Mouse (Mus musculus): ENCODE data around the gene Spata21. TPM values are rescaled to one million over a fixed set of nuclear protein-coding genes. Genes with fewer than 3 reads are reported as not detected.

Gene Spata21
- polyA plus RNA-seq, 1 experiment from 2014 or later, result 0.31 TPM

GRCm38 (mm10) chr4:141060426-141061301 lies 27.5 kb upstream of the Spata21 start, which contains the start of gene Crocc:
Crocc (minus strand) TSS chr4:141060550.
- no peaks in the 10 kb centered on the region for H3K9me3 ChIP-seq
- no peaks in the 10 kb centered on the region for H3K27me3 ChIP-seq
- H3K27ac ChIP-seq (replicated peaks), result peak within 1 kb of the TSS; percentile 90
- H3K4me1 ChIP-seq, result peaks cover 20% of the 10 kb centered on the region
- H3K4me2 ChIP-seq (replicated peaks), result peak within 1 kb of the TSS; percentile 75
- peaks cover 19% of the 10 kb centered on the region for H3K36me3 ChIP-seq
- H3K9ac ChIP-seq (replicated peaks), result peak within 1 kb of the TSS; percentile 71
- peak within 1 kb of the TSS; percentile 64 for H3K4me3 ChIP-seq
- peak; percentile 93 for ATAC-seq (ENCODE audit: low FRiP score, low read depth)
- under 1% methylated on average over 77 of the region's 77 CpGs for WGBS

GRCm38 (mm10) chr4:141064104-141064659 lies 24.0 kb upstream of the Spata21 start:
- H3K27me3 ChIP-seq, result no peaks in the 10 kb centered on the region
- peaks cover 13% of the 10 kb centered on the region for H3K4me1 ChIP-seq
- no peaks in the 10 kb centered on the region for H3K9me3 ChIP-seq
- 83% methylated on average over 4 of the region's 4 CpGs for WGBS
- no peak overlapping the region for H3K27ac ChIP-seq (replicated peaks)
- H3K36me3 ChIP-seq, result peaks cover 38% of the 10 kb centered on the region
- H3K4me3 ChIP-seq, result no peak overlapping the region
- no peak for ATAC-seq (ENCODE audit: low FRiP score, low read depth)
- H3K9ac ChIP-seq (replicated peaks), result no peak overlapping the region
- no peak overlapping the region for H3K4me2 ChIP-seq (replicated peaks)

- no peak overlapping the region for H3K4me3 ChIP-seq
- H3K9me3 ChIP-seq, result no peaks in the 10 kb centered on the region
- H3K27ac ChIP-seq (replicated peaks), result no peak overlapping the region
- H3K4me2 ChIP-seq (replicated peaks), result no peak overlapping the region
- H3K9ac ChIP-seq (replicated peaks), result no peak overlapping the region
- H3K27me3 ChIP-seq, result no peaks in the 10 kb centered on the region
- peaks cover 47% of the 10 kb centered on the region for H3K36me3 ChIP-seq
- WGBS, result 2% methylated on average over 8 of the region's 8 CpGs
- H3K4me1 ChIP-seq, result peaks cover 4% of the 10 kb centered on the region; the same call in 1 of the 2 replicates
- ATAC-seq (ENCODE audit: low FRiP score, low read depth), result no peak
Observed at GRCm38 (mm10) chr4:141065123-141065522, 23.0 kb upstream of the Spata21 start.

- no peak overlapping the region for H3K4me3 ChIP-seq
- no peak overlapping the region for H3K4me2 ChIP-seq (replicated peaks)
- peaks cover 65% of the 10 kb centered on the region for H3K36me3 ChIP-seq
- WGBS, result 91% methylated on average over 12 of the region's 12 CpGs
- no peak overlapping the region for H3K9ac ChIP-seq (replicated peaks)
- H3K27me3 ChIP-seq, result no peaks in the 10 kb centered on the region
- no peak for ATAC-seq (ENCODE audit: low FRiP score, low read depth)
- no peaks in the 10 kb centered on the region for H3K4me1 ChIP-seq
- H3K9me3 ChIP-seq, result no peaks in the 10 kb centered on the region
- no peak overlapping the region for H3K27ac ChIP-seq (replicated peaks)
Observed at GRCm38 (mm10) chr4:141066709-141067515, 21.2 kb upstream of the Spata21 start.

GRCm38 (mm10) chr4:141067516-141068046 lies 20.6 kb upstream of the Spata21 start:
- peaks cover 71% of the 10 kb centered on the region for H3K36me3 ChIP-seq
- no peaks in the 10 kb centered on the region for H3K4me1 ChIP-seq
- H3K4me2 ChIP-seq (replicated peaks), result no peak overlapping the region
- H3K9ac ChIP-seq (replicated peaks), result no peak overlapping the region
- 95% methylated on average over 9 of the region's 9 CpGs for WGBS
- H3K4me3 ChIP-seq, result no peak overlapping the region
- no peak for ATAC-seq (ENCODE audit: low FRiP score, low read depth)
- H3K27ac ChIP-seq (replicated peaks), result no peak overlapping the region
- no peaks in the 10 kb centered on the region for H3K9me3 ChIP-seq
- no peaks in the 10 kb centered on the region for H3K27me3 ChIP-seq

GRCm38 (mm10) chr4:141068655-141069054 lies 19.5 kb upstream of the Spata21 start:
- no peak overlapping the region for H3K4me3 ChIP-seq
- no peak overlapping the region for H3K4me2 ChIP-seq (replicated peaks)
- H3K27ac ChIP-seq (replicated peaks), result no peak overlapping the region
- peaks cover 81% of the 10 kb centered on the region for H3K36me3 ChIP-seq
- ATAC-seq (ENCODE audit: low FRiP score, low read depth), result no peak
- no peaks in the 10 kb centered on the region for H3K27me3 ChIP-seq
- H3K9ac ChIP-seq (replicated peaks), result no peak overlapping the region
- no peaks in the 10 kb centered on the region for H3K9me3 ChIP-seq
- H3K4me1 ChIP-seq, result no peaks in the 10 kb centered on the region
- 92% methylated on average over 8 of the region's 8 CpGs for WGBS

GRCm38 (mm10) chr4:141069731-141070130 lies 18.4 kb upstream of the Spata21 start:
- no peak overlapping the region for H3K27ac ChIP-seq (replicated peaks)
- ATAC-seq (ENCODE audit: low FRiP score, low read depth), result 0 out of 2 replicates have a peak, but pooled peaks have one; percentile 24
- H3K4me1 ChIP-seq, result no peaks in the 10 kb centered on the region
- WGBS, result 59% methylated on average over 4 of the region's 4 CpGs
- no peak overlapping the region for H3K9ac ChIP-seq (replicated peaks)
- peaks cover 90% of the 10 kb centered on the region for H3K36me3 ChIP-seq
- no peaks in the 10 kb centered on the region for H3K27me3 ChIP-seq
- H3K4me3 ChIP-seq, result no peak overlapping the region
- no peaks in the 10 kb centered on the region for H3K9me3 ChIP-seq
- no peak overlapping the region for H3K4me2 ChIP-seq (replicated peaks)

- peaks cover 72% of the 10 kb centered on the region for H3K36me3 ChIP-seq
- H3K9me3 ChIP-seq, result no peaks in the 10 kb centered on the region
- H3K9ac ChIP-seq (replicated peaks), result no peak overlapping the region
- H3K27ac ChIP-seq (replicated peaks), result no peak overlapping the region
- peaks cover 11% of the 10 kb centered on the region for H3K4me1 ChIP-seq
- no peak overlapping the region for H3K4me3 ChIP-seq
- 93% methylated on average over 11 of the region's 11 CpGs for WGBS
- H3K27me3 ChIP-seq, result no peaks in the 10 kb centered on the region
- H3K4me2 ChIP-seq (replicated peaks), result no peak overlapping the region
- no peak for ATAC-seq (ENCODE audit: low FRiP score, low read depth)
Observed at GRCm38 (mm10) chr4:141072502-141072901, 15.6 kb upstream of the Spata21 start.

GRCm38 (mm10) chr4:141073661-141074060 lies 14.5 kb upstream of the Spata21 start:
- 94% methylated on average over 9 of the region's 9 CpGs for WGBS

GRCm38 (mm10) chr4:141074109-141074508 lies 14.0 kb upstream of the Spata21 start:
- H3K36me3 ChIP-seq, result peaks cover 56% of the 10 kb centered on the region
- ATAC-seq (ENCODE audit: low FRiP score, low read depth), result no peak

More at GRCm38 (mm10) chr4:141073661-141074060, 14.5 kb upstream of the Spata21 start:
- no peaks in the 10 kb centered on the region for H3K27me3 ChIP-seq
- no peak overlapping the region for H3K4me2 ChIP-seq (replicated peaks)
- no peak overlapping the region for H3K9ac ChIP-seq (replicated peaks)
- H3K4me3 ChIP-seq, result no peak overlapping the region
- ATAC-seq (ENCODE audit: low FRiP score, low read depth), result no peak
- H3K9me3 ChIP-seq, result no peaks in the 10 kb centered on the region
- H3K4me1 ChIP-seq, result peaks cover 13% of the 10 kb centered on the region
- H3K27ac ChIP-seq (replicated peaks), result no peak overlapping the region
- peaks cover 61% of the 10 kb centered on the region for H3K36me3 ChIP-seq

GRCm38 (mm10) chr4:141076761-141077506 lies 11.2 kb upstream of the Spata21 start:
- no peaks in the 10 kb centered on the region for H3K27me3 ChIP-seq
- 85% methylated on average over 17 of the region's 17 CpGs for whole genome bisulfite sequencing
- H3K36me3 ChIP-seq, result peaks cover 29% of the 10 kb centered on the region
- H3K4me1 ChIP-seq, result peaks cover 13% of the 10 kb centered on the region
- no peak overlapping the region; the same call in 1 of the 2 replicates for H3K27ac ChIP-seq (replicated peaks)
- no peak for ATAC-seq (ENCODE audit: low FRiP score, low read depth)
- no peaks in the 10 kb centered on the region for H3K9me3 ChIP-seq
- H3K4me2 ChIP-seq (replicated peaks), result peak overlapping the region; percentile 98
- H3K9ac ChIP-seq (replicated peaks), result peak overlapping the region; percentile 95
- H3K4me3 ChIP-seq, result peak overlapping the region; percentile 83

More at GRCm38 (mm10) chr4:141074109-141074508, 14.0 kb upstream of the Spata21 start:
- H3K4me2 ChIP-seq (replicated peaks), result no peak overlapping the region
- H3K4me1 ChIP-seq, result peaks cover 13% of the 10 kb centered on the region
- H3K9ac ChIP-seq (replicated peaks), result no peak overlapping the region
- no peaks in the 10 kb centered on the region for H3K9me3 ChIP-seq
- H3K4me3 ChIP-seq, result no peak overlapping the region
- no peaks in the 10 kb centered on the region for H3K27me3 ChIP-seq
- H3K27ac ChIP-seq (replicated peaks), result no peak overlapping the region
- 95% methylated on average over 4 of the region's 4 CpGs for WGBS

Measured in midbrain, embryonic 12.5 days (tissue).